Mouse (Mus musculus): ENCODE data around the gene Slco2b1. TPM values are rescaled to one million over a fixed set of nuclear protein-coding genes. Genes with fewer than 3 reads are reported as not detected.

Slco2b1 gene
- total RNA-seq, 2 experiments from 2014 or later = 10.4 to 13.7 TPM

DNA sequence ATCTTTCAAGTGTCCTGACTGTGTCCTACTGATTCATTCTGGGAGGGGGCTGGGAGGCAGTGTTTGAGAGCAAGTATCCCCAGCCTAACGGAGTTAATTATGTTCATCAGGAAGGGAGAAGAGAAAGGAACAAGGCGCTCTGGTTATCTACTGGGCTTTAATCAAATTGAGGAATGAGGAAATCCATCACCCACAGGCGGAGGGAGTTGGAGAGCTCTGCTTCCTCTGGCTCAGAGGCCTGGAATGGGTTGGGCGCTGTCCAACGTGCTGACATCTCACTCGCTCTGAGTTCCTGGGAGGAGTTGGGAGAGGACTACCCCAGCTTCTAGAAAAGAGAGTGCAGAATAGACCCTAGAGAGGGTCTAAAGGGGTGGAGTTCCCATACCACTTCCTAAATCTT is 62.5 kb downstream of the Slco2b1 start:
- DNase-seq = no peak

DNA sequence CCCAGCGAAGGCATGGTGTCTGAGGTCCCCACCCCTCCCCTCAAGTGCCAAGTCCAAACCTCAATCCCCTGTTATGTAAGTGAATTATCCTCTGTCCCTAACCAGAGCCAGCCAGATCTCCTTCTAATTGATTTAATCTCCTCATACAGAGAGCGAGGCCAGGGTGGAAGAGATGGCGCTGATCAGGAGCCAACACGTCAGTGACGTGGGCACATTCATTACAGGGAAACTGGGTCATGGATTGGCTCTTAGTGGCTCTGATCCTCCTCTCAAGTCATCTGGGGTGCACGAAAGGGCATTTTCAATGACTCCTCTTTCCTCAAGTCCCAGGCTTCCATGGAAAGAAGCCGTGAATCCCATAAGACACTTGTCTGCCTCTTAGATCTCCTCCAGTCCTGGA is 66.4 kb downstream of the Slco2b1 start:
- no peak for DNase-seq

DNA sequence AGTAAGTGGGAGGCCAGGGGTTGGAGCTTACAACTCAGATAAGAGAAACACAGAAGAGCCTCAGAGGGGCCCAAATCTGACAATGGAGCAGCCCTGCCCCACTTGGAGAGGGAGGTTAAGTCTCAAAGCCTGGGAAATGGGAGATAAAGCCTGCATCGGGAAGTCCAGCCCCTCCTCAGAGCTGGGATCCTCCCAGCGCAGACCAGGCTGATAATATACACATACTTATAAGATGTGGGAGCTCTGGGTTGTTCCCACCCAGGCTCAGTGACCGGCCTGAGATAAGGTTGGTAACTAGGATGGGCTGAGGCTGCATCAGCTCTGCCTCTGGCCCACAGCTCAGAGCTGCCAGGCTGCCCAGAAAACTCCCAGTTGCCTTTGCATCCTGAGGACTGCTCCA is 69.1 kb downstream of the Slco2b1 start:
- no peak for DNase-seq

DNA sequence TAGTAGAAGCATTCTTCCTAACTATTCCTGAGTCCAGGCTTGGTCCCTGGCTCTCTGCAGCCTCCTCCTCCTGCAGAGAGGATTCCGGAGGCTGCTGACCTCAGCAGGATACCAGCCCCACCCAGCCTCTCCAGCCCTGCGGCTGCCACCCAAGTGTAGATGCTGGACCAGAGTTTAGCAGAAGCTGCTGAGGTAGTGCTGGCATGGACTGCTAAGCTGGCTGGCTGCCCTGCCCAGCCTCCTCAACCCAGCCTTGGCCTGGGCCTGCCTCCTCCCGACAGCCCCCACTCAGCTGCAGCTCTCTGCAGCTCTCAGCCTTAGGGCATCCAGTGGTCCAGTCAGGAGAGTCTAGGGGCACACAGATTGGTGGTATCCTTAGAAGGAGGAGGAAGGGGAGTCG is 69.9 kb downstream of the Slco2b1 start:
- no peak for DNase-seq

DNA sequence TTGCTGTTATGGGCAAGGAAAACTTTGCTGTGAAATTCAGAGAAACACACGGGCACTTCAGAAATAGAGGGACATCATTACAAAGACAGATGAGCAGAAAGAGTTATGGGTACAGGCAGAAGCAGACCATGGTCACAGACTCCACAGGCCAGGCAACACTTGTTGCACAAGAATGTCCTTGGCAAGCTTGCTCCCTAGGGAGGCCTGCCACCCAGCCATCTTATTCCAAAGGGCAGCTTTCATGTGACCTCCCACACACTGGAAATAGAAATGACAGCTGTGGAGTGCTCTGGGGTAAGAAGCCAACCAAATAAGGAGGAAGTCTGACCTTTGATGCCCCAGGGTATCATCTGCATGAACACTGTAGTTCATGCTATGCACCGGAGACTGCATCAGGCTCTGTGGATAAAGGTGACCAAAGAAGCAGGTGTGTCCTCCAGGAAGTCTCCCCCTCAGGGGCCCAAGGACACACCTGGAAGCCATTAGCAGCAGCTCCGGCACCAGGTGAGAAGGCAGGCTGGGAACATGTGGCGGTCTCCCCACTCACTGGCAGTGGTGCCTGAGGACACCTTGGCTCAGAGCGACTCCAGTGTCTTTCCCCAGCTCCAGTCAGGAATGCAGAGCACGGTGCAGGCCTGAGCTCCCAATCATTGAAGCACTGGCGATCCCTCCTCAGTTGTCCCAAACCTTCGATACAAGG is 77.0 kb downstream of the Slco2b1 start:
- no peak for DNase-seq

DNA sequence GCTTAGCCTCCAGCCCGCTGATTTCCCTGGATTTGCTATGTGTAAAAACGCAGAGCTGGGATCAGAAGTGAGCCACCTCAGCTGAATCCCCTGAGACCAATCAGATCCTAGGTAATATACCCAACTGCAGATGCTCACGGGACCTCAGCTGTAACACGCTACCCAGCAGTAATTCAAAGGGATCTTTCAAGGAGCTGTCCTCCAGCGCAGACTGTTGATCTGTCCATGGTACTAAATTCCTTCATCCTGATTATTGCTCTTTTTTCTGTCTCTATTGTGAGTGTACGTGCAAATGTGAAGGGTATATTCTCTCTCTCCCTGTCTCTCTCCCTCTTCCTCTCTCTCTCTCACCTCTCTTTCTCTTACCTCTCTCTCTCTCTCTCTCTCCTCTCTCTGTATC is 78.9 kb downstream of the Slco2b1 start:
- no peak for DNase-seq

DNA sequence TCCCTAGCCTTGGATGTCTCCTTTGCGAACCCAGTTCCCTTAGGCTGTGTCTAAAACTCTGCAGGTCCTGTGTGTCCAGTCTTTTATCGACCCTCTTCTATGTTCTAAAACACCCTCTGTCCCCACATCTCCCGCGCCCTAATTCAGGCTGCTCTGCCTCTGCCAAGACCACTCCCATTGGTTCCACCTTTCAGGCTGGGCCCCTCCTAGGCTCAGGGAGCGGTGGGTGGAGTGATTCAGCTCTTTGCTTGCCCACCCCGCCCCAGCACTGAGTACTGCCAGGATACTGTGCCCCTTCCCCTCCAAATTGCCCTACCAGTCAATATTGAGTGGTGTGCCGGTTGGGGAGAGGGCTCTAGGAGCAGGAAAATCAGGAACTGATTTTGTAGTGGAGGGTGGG is 83.8 kb downstream of the Slco2b1 start:
- DNase-seq = no peak

DNA sequence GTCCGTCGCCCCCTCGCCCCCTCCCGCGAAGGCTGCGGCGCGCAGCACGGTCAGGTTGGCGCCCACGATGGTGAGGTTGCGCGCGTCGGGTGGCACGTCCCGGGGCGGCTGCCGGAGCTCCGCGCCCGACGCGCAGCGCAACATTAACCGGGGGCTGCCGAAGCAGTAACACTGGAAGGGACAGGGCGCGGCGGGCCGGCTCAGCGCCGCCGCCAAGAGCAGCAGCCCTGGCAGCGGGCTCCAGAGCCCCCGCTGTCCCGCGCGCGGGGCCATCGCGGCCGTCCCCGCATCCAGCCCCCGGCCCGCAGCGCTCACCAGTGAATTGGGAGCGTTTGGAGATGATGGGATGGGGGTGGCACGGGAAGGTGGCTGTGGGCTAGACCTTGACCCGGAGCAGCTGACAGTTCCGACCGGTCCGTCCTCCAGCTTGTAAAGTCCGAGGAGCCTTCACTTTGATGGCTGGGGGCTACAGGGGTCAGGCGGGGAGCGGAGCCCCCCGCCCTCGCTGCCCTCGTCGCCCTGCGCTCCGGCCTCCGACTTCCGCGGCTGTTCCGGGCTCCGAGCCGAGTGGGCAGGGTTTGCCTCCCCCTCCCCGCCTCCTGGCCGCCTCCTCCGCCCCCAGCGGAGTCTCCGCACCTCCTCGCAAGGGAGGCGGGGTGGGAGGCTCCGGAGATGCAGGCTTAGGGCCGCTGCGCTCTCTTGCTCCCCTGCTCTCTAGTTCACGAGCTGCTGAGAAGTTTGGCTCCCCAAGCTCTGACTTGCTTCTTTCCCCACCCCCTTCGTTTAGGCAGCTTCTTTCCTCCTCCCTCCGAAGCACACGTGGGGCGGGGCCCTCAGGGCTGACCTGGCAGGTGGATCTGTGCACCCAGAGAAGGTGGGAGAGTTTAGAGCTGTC is 84.5 kb downstream of the Slco2b1 start, which contains the start of gene Tpbgl:
Tpbgl (minus strand) TSS at position 728 of the 895 bp plus-strand sequence.
- peak; percentile 30 to 36 for DNase-seq

DNA sequence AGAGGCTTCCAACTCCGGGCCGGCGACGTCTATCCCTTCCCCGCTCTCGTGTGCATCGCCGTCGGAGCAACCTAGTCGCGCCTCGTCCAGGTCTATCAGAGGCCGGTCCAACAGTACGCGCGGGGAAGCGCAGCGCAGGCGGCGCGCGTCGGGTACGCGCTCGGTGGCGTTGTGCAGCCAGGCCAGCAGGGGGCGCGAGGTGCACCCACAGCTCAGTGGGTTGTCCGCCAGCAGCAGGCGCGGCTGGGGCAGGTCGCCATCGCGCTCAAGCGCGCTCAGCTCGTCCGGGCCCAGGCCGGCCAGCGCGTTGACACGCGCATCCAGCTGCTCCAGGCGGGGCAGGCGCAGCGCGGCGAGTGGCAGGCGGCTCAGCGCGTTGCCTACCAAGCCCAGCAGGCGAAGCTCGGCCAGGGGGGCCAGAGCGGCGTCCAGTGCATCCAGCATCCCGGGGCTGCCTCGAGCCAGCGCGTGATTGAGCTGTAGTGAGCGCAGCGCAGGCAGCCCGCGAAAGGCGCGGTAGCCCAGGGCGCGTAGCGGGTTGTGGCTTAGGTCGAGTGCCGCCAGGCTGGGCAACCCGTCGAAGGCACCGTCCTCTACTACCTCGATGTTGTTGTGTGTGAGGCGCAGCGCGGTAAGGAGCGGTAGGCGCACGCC is 85.3 kb downstream of the Slco2b1 start:
- DNase-seq = peak; percentile 86 to 87

DNA sequence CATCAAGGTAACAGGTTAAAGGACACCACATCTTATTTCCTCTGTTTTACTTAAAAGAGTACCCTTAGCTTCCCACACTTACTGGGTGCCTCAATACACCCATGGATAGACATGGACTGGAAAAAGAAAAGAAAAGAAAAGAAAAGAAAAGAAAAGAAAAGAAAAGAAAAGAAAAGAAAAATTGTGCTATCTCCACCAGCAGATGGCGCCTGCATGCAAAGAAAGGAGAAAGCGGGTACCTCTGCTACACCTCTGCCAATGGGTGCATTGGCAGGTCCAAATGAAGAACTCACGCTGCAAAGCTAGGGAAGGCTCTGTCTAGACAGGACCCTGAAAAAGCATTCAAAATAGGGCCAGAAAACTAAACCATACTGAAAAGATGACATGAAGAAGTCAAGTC is 92.3 kb downstream of the Slco2b1 start:
- DNase-seq = peak in 1 of 2 experiments; percentile 34

DNA sequence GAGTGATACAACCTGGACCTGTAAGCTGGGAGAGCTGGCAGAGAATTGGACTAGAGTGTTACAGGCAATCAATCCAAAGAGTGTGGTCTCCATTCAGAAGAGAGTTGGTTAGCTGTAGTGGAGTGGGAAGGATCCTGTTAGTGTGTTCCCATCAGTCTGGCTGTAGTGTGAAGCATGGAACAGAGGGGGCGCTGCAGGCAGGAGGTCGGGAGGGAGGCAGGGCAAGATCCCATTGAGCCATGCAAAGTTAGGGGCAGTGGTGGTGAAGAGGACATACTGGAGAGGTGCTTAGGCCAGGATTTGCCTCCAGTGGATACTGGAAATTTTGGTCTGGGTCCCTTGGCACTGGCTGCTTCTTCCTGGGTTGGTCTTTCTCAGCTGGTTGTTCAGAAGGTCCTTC is 92.9 kb downstream of the Slco2b1 start:
- DNase-seq = no peak

Other genes starting within 250 kb of the Slco2b1 start
- 1 to 10 TPM; 1.9 to 3.9 TPM for gene Klhl35, start 245.3 kb downstream of the Slco2b1 start, total RNA-seq (2021)
- gene Rps3, start 227.6 kb downstream of the Slco2b1 start, total RNA-seq (2021) = 100 to 1,000 TPM; 250 to 259 TPM
- 100 to 1,000 TPM; 131 to 145 TPM for gene Arrb1, start 175.9 kb downstream of the Slco2b1 start, total RNA-seq (2021)
- 1 to 10 TPM; 5.3 to 6.0 TPM for gene Tpbgl, start 84.2 kb downstream of the Slco2b1 start, total RNA-seq (2021)
- under 1 TPM in 1 of 2 experiments, not detected in 1; 0.62 TPM for gene Olfr520, start 18.9 kb upstream of the Slco2b1 start, total RNA-seq (2021)
- gene Olfr521, start 52.2 kb upstream of the Slco2b1 start, total RNA-seq (2021) = not detected
- gene Neu3, start 117.1 kb upstream of the Slco2b1 start, total RNA-seq (2021) = 1 to 10 TPM; 2.4 to 2.7 TPM
- gene Xrra1, start 147.8 kb upstream of the Slco2b1 start, total RNA-seq (2021) = 1 to 10 TPM in 1 of 2 experiments, under 1 TPM in 1; 0.72 to 1.3 TPM
- gene Spcs2, start 152.1 kb upstream of the Slco2b1 start, total RNA-seq (2021) = 100 to 1,000 TPM; 103 to 106 TPM

All from layer of hippocampus, postnatal 36 days (tissue).